Mouse (Mus musculus) kidney, embryonic 16.5 days (tissue): ENCODE data around the gene Coa4. TPM values are rescaled to one million over a fixed set of nuclear protein-coding genes. Genes with fewer than 3 reads are reported as not detected.

Source experiments
- ATAC-seq: fragments of 200-750 bp; cut with Nextera tagmentation; 2 replicates; pipeline ENCODE4 v1.8.0; 2017; ENCODE audit warnings: moderate TSS enrichment; ENCODE audit not compliant: low FRiP score, low TSS enrichment
- H3K27ac ChIP-seq: fragments of 300-500 bp; sonication (generic); 2 replicates; pipeline ENCODE4 v1.5.1; 2014; ENCODE audit warnings: low read length
- H3K27me3 ChIP-seq: fragments of 300-500 bp; sonication (generic); 2 replicates; pipeline ENCODE4 v1.6.1; 2014; ENCODE audit warnings: low read length, control low read depth, mixed read lengths; ENCODE audit not compliant: insufficient read depth
- H3K36me3 ChIP-seq: fragments of 300-500 bp; sonication (generic); 2 replicates; pipeline ENCODE4 v1.6.1; 2014; ENCODE audit warnings: low read length, control low read depth, mixed read lengths; ENCODE audit not compliant: insufficient read depth
- H3K4me1 ChIP-seq: fragments of 300-500 bp; sonication (generic); 2 replicates; pipeline ENCODE4 v1.6.1; 2014; ENCODE audit warnings: low read length, control low read depth, mixed read lengths; ENCODE audit not compliant: insufficient read depth
- H3K4me2 ChIP-seq: fragments of 300-500 bp; sonication (generic); replicated peaks from 2 replicates; pipeline ENCODE4 v1.6.1; 2014; ENCODE audit warnings: low read depth, low read length
- H3K4me3 ChIP-seq: fragments of 300-500 bp; sonication (generic); 2 replicates; pipeline ENCODE4 v1.5.1; 2014; ENCODE audit warnings: mild to moderate bottlenecking, low read length
- H3K9ac ChIP-seq: fragments of 300-500 bp; sonication (generic); replicated peaks from 2 replicates; pipeline ENCODE4 v1.6.1; 2014; ENCODE audit warnings: low read length
- H3K9me3 ChIP-seq: fragments of 300-500 bp; sonication (generic); 2 replicates; pipeline ENCODE4 v1.6.1; 2016; ENCODE audit warnings: low read length, control low read depth
- WGBS: fragments of 180-500 bp; shearing (Covaris S2); extraction: QIAGEN DNeasy Blood & Tissue Kit; methylation state at CpG from one replicate; pipeline ENCODE4 v1.1.7; 2014; 5-methylcytosine and 5-hydroxymethylcytosine counted together
- polyA plus RNA-seq: library from polyadenylated mRNA; unstranded; fragments of >200 nt; fragmentation: Nextera tagmentation; extraction: Ambion mirVana; gene quantifications from 2 replicates; pipeline ENCODE4 v1.2.1, GENCODE M21; 2015

Coa4 gene
- polyA plus RNA-seq, 1 experiment from 2014 or later: 26.3 TPM

DNA sequence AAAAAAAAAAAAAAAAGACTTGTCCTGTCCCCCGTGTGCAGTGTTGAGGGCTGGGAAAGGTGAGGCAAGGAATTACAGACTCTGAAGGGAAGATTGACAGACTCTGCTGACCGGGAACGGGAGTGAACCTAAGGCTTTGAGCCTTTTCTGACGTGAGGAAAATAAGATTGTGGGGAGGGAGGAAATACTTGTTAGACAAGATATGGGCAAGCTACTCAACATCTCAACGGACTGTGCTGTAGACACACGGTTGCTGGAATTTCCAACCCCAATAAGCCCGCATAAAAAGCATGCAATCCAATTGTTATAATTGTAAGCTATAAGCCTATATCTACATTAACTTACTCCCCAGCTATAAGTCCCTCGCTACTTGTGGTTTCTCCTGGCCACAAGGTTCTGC, 12.2 kb upstream of the Coa4 start:
- Histone ChIP-seq H3K27ac (no peak overlapping the region), H3K27me3 (no peaks in the 10 kb centered on the region), H3K9ac (no peak overlapping the region), H3K4me3 (no peak overlapping the region), H3K4me1 (no peaks in the 10 kb centered on the region), H3K4me2 (no peak overlapping the region), H3K36me3 (no peaks in the 10 kb centered on the region), H3K9me3 (no peaks in the 10 kb centered on the region)
- 64% methylated on average over 8 of the region's 8 CpGs for WGBS
- no peak for ATAC-seq

DNA sequence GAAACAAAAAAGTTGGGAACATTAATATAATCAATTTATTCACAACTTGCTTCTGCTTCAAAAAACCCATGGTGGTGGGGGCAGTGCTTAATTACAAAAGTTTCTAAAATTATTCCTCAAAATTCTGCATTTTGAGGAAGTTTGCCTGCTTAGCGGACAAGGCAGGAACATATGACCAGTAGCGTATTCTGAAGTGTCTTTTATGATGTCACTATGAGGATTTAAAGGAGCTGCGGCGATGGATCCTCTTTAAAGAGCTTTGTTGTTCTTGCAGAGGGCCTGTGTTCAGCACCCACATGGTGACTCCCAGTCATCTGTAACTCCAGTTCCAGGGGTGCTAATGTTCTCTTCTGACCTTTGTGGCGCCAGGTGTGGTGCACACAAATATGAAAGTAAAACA, 6.1 kb upstream of the Coa4 start:
- no peaks in the 10 kb centered on the region for H3K9me3 ChIP-seq
- no peak overlapping the region for H3K4me2 ChIP-seq
- no peaks in the 10 kb centered on the region for H3K36me3 ChIP-seq
- no peak overlapping the region for H3K27ac ChIP-seq
- H3K4me1 ChIP-seq: no peaks in the 10 kb centered on the region
- H3K4me3 ChIP-seq: no peak overlapping the region
- no peaks in the 10 kb centered on the region for H3K27me3 ChIP-seq
- ATAC-seq: no peak
- WGBS: 94% methylated on average over 5 of the region's 5 CpGs
- H3K9ac ChIP-seq: no peak overlapping the region

DNA sequence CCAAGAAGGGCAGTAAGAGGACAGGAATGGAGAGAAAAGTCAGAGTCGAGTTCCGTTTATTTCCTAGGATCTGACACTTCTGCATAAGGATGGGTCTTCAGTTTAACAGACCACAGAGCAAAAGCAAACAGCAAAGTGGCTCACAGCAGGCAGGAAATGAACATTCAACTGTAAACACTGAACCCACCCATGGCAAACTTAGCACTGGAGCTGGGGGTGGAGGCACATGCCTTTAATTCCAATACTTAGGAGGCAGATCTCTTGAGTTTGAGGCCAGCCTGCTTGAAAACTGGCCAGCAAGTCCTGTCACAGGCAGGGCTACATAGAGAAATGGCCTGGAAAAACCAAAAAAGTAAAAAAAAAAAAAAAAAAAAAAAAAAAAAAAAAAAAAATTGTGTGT, 3.4 kb upstream of the Coa4 start:
- Histone ChIP-seq H3K36me3 (no peaks in the 10 kb centered on the region), H3K9ac (no peak overlapping the region), H3K27ac (no peak overlapping the region), H3K4me3 (no peak overlapping the region), H3K9me3 (no peaks in the 10 kb centered on the region), H3K27me3 (no peaks in the 10 kb centered on the region), H3K4me2 (no peak overlapping the region), H3K4me1 (peaks cover 11% of the 10 kb centered on the region; the same call in 1 of the 2 replicates)
- no peak for ATAC-seq
- WGBS: 63% methylated on average over 2 of the region's 2 CpGs

DNA sequence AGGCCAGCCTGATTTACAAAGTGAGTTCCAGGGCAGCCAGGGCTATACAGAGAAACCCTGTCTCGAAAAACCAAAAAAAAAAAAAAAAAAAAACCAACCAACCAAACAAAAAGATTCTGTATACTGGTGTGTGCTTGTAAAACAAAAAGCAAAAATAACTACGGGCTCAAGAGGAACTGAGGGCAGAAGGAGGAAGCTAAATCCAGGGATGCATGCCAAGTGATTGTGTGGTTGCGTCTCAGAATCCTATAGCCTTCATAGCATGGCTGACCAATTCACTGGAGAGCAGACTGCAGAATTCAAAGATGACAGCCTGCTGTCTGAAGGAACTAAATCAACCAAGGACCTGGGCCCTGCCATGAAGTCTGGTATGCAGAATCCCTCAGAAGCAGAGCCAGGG, 2.7 kb upstream of the Coa4 start:
- Histone ChIP-seq H3K4me2 (no peak overlapping the region), H3K27me3 (no peaks in the 10 kb centered on the region), H3K4me1 (peaks cover 11% of the 10 kb centered on the region; the same call in 1 of the 2 replicates), H3K36me3 (peaks cover 5% of the 10 kb centered on the region), H3K9ac (no peak overlapping the region), H3K9me3 (no peaks in the 10 kb centered on the region), H3K27ac (no peak overlapping the region), H3K4me3 (no peak overlapping the region)
- ATAC-seq: no peak
- WGBS: 80% methylated on average over 3 of the region's 3 CpGs

DNA sequence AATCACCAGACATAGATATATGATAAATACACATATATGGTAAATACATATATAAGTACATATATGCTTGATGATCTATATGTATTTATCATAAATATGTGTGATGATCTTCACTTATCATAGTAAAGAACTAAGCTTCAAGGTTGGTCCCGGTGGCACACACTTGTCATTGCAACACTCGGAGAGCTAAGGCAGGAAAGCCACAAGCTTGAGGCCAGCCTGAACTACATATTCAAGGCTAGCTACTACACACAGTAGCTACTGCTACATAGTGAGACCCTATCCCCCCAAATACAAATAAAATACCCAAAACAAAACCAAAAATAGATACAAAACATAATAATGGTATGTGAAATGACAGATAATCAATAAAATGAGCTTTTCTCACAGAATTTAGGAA, 1.0 kb upstream of the Coa4 start:
- WGBS: 91% methylated on average over 2 of the region's 2 CpGs
- H3K4me2 ChIP-seq: peak overlapping the region; percentile 69

DNA sequence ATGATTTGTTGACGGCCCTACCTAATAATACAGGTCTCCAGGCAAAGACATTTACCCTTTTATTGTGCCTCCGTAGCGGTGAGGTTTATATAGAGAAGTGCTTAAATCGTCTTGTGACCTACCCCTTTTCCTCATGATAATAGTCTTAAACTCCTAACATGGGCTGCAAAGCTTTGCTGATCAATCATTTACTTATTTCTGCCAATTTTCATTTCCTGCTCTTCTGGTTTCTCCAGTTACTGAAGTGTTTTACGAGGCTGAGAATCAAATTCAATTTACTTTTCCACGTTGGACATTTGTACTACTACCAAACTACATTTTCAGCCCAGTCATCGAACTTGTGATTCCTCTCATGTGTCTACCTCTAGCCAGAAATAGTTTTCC, 640 bp downstream of the Coa4 start:
- Histone ChIP-seq H3K9me3 (no peaks in the 10 kb centered on the region), H3K4me1 (peaks cover 11% of the 10 kb centered on the region; the same call in 1 of the 2 replicates), H3K9ac (peak overlapping the region; percentile 80), H3K27me3 (no peaks in the 10 kb centered on the region), H3K36me3 (peaks cover 17% of the 10 kb centered on the region), H3K4me2 (peak overlapping the region; percentile 69), H3K27ac (peak overlapping the region; percentile 91), H3K4me3 (peak overlapping the region; percentile 75)
- ATAC-seq: no peak; the same call in 1 of the 2 replicates
- WGBS: 25% methylated on average over 7 of the region's 7 CpGs

More for the DNA sequence above, 1.0 kb upstream of the Coa4 start:
- H3K27me3 ChIP-seq: no peaks in the 10 kb centered on the region
- no peak overlapping the region; the same call in 1 of the 2 replicates for H3K4me3 ChIP-seq
- no peak for ATAC-seq
- H3K4me1 ChIP-seq: peaks cover 11% of the 10 kb centered on the region; the same call in 1 of the 2 replicates
- H3K9ac ChIP-seq: no peak overlapping the region
- H3K36me3 ChIP-seq: peaks cover 17% of the 10 kb centered on the region
- no peaks in the 10 kb centered on the region for H3K9me3 ChIP-seq
- H3K27ac ChIP-seq: no peak overlapping the region

DNA sequence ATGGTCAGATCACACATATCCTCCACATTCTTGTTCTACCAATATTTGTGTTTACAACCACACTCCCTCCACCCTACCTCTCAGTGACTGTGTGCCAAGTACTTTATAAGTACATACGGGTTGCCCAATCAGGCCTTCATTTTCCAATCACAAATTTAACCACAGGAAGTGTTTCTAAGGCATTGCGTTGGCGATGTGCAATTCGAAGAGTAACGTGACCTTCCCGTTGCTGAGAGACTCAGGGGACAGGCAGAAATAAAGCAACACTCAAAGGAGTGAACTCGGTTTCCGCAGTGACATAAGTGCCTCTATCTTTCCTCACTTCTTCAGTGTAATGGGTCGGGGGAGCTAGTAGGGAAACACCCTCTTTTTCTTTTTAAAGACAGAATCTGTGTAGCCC, 2.6 kb downstream of the Coa4 start:
- no peak overlapping the region for H3K4me3 ChIP-seq
- H3K9me3 ChIP-seq: no peaks in the 10 kb centered on the region
- ATAC-seq: no peak
- no peaks in the 10 kb centered on the region for H3K27me3 ChIP-seq
- peaks cover 17% of the 10 kb centered on the region for H3K36me3 ChIP-seq
- WGBS: 93% methylated on average over 9 of the region's 9 CpGs
- H3K4me2 ChIP-seq: no peak overlapping the region
- H3K9ac ChIP-seq: no peak overlapping the region
- peaks cover 11% of the 10 kb centered on the region; the same call in 1 of the 2 replicates for H3K4me1 ChIP-seq
- H3K27ac ChIP-seq: no peak overlapping the region

DNA sequence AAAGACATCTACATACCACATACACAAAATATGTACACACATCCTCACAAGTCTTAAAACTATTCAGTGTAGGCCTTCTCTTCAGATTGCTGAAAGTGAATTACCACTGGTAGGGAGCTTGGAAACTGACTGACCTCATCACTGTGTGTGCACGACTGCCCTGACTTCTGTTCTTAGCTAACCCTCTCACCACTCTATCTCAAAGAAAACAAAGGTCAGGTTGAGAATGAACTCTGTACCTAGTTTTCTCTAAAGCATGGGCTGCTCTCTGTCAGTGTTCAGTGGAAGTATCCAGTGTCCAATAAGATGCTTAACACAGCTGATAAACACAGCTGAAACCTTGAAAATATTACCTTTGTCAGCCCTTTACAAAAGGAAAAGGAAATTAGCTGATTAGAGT, 7.6 kb downstream of the Coa4 start:
- Histone ChIP-seq H3K36me3 (peaks cover 16% of the 10 kb centered on the region), H3K27me3 (no peaks in the 10 kb centered on the region), H3K4me2 (no peak overlapping the region), H3K4me3 (no peak overlapping the region), H3K4me1 (no peaks in the 10 kb centered on the region), H3K27ac (no peak overlapping the region), H3K9me3 (no peaks in the 10 kb centered on the region), H3K9ac (no peak overlapping the region)
- ATAC-seq: no peak
- WGBS: 65% methylated on average over 1 of the region's 1 CpGs

DNA sequence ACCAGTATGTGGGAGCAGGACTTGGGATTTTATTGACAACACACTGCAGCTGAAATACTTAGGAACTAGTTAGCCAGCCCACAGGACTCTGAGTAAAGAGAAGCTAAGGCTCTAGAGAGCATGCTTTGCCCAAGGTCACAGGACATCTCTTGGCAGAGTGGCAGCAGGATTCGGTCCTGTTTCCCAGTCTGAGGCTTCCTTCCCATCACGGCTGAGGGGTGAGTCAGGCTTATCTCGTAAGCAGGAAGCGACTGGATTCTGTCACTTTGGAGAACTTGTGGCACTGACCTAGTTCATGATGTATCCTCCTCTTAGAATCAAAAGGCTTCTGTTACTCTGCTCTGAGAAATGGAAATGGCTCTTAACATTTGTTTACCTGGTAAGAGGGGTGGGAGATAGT, 10.8 kb downstream of the Coa4 start:
- 87% methylated on average over 4 of the region's 4 CpGs for WGBS
- Histone ChIP-seq H3K4me2 (no peak overlapping the region), H3K9ac (no peak overlapping the region), H3K4me1 (no peaks in the 10 kb centered on the region), H3K4me3 (no peak overlapping the region), H3K36me3 (peaks cover 12% of the 10 kb centered on the region; the same call in 1 of the 2 replicates), H3K27me3 (no peaks in the 10 kb centered on the region), H3K9me3 (no peaks in the 10 kb centered on the region), H3K27ac (no peak overlapping the region)
- no peak for ATAC-seq

DNA sequence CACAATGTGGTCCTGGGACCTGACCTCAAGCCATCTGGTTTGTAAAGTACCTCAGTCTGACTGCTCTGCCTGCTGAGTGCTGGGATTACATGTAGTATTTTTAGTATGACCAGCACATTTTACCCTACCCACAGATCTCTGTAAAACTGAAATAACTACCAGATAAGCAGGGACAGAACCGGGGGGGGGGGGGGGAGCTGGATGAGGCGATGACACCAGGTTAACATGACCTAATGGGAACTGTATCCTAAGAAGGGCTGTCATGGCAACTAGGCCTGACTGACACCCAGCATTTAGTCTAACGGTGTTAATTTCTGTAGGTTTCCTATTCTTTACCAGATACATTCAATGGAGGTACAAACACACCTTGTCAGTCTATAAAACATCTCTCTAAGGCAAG, 12.9 kb downstream of the Coa4 start:
- no peak for ATAC-seq
- Histone ChIP-seq H3K27me3 (no peaks in the 10 kb centered on the region), H3K9ac (no peak overlapping the region), H3K4me1 (no peaks in the 10 kb centered on the region), H3K4me3 (no peak overlapping the region), H3K36me3 (peaks cover 12% of the 10 kb centered on the region; the same call in 1 of the 2 replicates), H3K4me2 (no peak overlapping the region), H3K27ac (no peak overlapping the region), H3K9me3 (no peaks in the 10 kb centered on the region)
- WGBS: 93% methylated on average over 3 of the region's 3 CpGs
